Mouse (Mus musculus): ENCODE measurements around the gene Fibcd1.

DNA sequence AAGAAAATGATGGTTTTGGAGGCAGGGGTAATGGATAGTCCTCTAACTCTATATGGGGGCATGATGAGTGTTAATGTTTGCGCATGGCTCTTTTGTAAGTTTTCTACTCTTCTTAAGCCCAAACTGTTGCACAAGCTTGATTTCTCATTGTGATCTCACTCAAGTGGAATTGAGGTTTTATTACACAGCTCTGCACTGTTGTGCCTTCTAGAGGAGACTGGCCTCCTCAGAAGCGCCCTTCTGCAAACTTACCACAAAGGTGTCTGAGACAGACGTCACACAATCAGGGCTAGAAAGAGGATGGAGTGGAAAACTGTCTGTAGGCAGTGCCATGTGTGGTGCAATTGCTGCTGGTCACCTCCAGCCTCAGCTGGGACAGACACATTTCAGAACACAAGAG lies 69.3 kb downstream of the Fibcd1 start:
- TF ChIP-seq CTCF (IDR thresholded peaks at IDR 0.05; ENCODE audit: borderline replicate concordance, insufficient read depth, low read depth, low read length): no peak
- no peak for TF ChIP-seq POLR2A (IDR thresholded peaks at IDR 0.05; ENCODE audit: borderline replicate concordance, insufficient read depth, low read length)

Data from cerebellum, adult 2 months (tissue).